Mouse (Mus musculus) embryonic facial prominence, embryonic 15.5 days (tissue): Measurements from ENCODE around the gene Acvr1b. TPM values are rescaled to one million over a fixed set of nuclear protein-coding genes. Genes with fewer than 3 reads are reported as not detected.

ENCODE experiments used
- ATAC-seq: fragments of 200-750 bp; cut with Nextera tagmentation; 2 replicates; pipeline ENCODE4 v1.8.0; 2017; ENCODE audit warnings: low read depth, moderate TSS enrichment; ENCODE audit not compliant: insufficient number of reproducible peaks, low FRiP score, low TSS enrichment
- H3K27ac ChIP-seq: fragments of 300-500 bp; sonication (generic); replicated peaks from 2 replicates; pipeline ENCODE4 v1.5.1; 2015; ENCODE audit warnings: mild to moderate bottlenecking, inconsistent platforms
- H3K27me3 ChIP-seq: fragments of 300-500 bp; sonication (generic); 2 replicates; pipeline ENCODE4 v1.6.1; 2015; ENCODE audit warnings: inconsistent platforms
- H3K36me3 ChIP-seq: fragments of 300-500 bp; sonication (generic); 2 replicates; pipeline ENCODE4 v1.6.1; 2015; ENCODE audit warnings: mild to moderate bottlenecking, inconsistent platforms
- H3K4me1 ChIP-seq: fragments of 300-500 bp; sonication (generic); 2 replicates; pipeline ENCODE4 v1.6.1; 2015; ENCODE audit warnings: inconsistent platforms
- H3K4me2 ChIP-seq: fragments of 300-500 bp; sonication (generic); replicated peaks from 2 replicates; pipeline ENCODE4 v1.6.1; 2015; ENCODE audit warnings: mild to moderate bottlenecking, inconsistent platforms
- H3K4me3 ChIP-seq: fragments of 300-500 bp; sonication (generic); replicated peaks from 2 replicates; pipeline ENCODE4 v1.5.1; 2015; ENCODE audit warnings: mild to moderate bottlenecking, inconsistent platforms
- H3K9ac ChIP-seq: fragments of 300-500 bp; sonication (generic); 2 replicates; pipeline ENCODE4 v1.6.1; 2015; ENCODE audit warnings: inconsistent platforms
- H3K9me3 ChIP-seq: fragments of 300-500 bp; sonication (generic); replicated peaks from 2 replicates; pipeline ENCODE4 v1.6.1; 2016; ENCODE audit warnings: inconsistent platforms
- WGBS: fragments of 180-500 bp; shearing (Covaris S2); methylation state at CpG from one replicate; pipeline ENCODE4 v1.1.7; 2015; 5-methylcytosine and 5-hydroxymethylcytosine counted together
- polyA plus RNA-seq: library from polyadenylated mRNA; unstranded; fragments of >200 nt; fragmentation: Nextera tagmentation; extraction: Ambion mirVana; gene quantifications from 2 replicates; pipeline ENCODE4 v1.2.1, GENCODE M21; 2015

Gene Acvr1b
- polyA plus RNA-seq, 1 experiment from 2014 or later: 11.4 TPM

DNA sequence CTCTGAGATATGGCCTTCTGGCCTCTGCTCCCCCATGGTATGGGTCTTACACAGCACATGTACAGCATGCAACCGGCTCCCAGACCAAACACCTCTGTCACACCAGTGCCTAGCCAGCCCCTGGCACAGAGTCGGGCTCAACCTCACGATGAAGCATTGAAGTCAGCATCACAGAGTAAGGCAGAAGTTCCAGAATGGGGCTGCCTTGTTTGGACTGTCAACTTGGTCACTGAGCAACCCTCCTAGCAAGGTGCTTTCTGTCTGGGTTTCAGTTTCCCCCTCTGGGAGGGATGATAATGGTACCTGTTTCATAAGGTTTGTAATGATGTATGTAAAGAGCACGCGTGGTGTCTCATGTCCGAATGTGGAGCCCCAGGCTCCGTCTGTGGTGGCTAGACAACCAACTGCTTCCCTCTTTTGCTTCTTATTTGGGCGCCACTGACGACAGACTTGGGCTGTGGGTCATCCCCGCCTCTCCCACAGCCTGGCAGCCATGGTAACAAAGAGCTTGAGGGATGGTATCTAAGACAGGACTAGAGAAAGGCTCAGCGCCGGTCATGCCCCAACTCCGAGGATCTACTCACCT, 49.1 kb downstream of the Acvr1b start:
- 0 out of 2 replicates have a peak overlapping the region, but pooled peaks have one; percentile 88 for H3K27ac ChIP-seq
- no peak overlapping the region for H3K4me3 ChIP-seq
- H3K9ac ChIP-seq: no peak overlapping the region
- no peaks in the 10 kb centered on the region for H3K27me3 ChIP-seq
- no peak for ATAC-seq
- H3K36me3 ChIP-seq: no peaks in the 10 kb centered on the region
- WGBS: 51% methylated on average over 13 of the region's 13 CpGs
- no peaks in the 10 kb centered on the region for H3K9me3 ChIP-seq
- peaks cover 77% of the 10 kb centered on the region for H3K4me1 ChIP-seq
- H3K4me2 ChIP-seq: peak overlapping the region; percentile 88; the same call in 1 of the 2 replicates

DNA sequence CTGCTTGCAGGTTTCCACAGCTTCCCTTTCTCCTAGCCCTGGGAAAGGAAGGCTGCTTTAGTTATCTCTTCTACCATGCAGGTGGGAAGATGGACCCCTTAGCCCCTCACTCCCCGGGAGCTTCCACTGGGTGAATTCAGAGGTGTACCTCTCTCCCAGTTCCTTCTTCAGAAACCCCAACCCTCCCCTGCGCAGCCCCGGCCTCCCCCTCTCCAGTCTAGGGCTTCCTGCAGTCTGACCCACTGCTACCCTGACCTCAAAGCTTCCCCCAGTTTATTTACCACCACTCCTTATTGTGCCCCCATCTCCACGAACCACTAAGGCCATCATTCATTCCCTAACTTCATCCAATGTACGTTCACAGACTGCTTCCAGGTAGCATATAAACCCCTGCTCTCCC, 49.7 kb downstream of the Acvr1b start:
- no peak for ATAC-seq
- Histone ChIP-seq H3K4me3 (peak overlapping the region; percentile 88), H3K9me3 (no peaks in the 10 kb centered on the region), H3K4me1 (peaks cover 83% of the 10 kb centered on the region), H3K9ac (0 out of 2 replicates have a peak overlapping the region, but pooled peaks have one; percentile 68), H3K4me2 (peak overlapping the region; percentile 88), H3K27me3 (no peaks in the 10 kb centered on the region), H3K27ac (peak overlapping the region; percentile 88; the same call in 1 of the 2 replicates), H3K36me3 (no peaks in the 10 kb centered on the region)
- WGBS: 8% methylated on average over 5 of the region's 5 CpGs

DNA sequence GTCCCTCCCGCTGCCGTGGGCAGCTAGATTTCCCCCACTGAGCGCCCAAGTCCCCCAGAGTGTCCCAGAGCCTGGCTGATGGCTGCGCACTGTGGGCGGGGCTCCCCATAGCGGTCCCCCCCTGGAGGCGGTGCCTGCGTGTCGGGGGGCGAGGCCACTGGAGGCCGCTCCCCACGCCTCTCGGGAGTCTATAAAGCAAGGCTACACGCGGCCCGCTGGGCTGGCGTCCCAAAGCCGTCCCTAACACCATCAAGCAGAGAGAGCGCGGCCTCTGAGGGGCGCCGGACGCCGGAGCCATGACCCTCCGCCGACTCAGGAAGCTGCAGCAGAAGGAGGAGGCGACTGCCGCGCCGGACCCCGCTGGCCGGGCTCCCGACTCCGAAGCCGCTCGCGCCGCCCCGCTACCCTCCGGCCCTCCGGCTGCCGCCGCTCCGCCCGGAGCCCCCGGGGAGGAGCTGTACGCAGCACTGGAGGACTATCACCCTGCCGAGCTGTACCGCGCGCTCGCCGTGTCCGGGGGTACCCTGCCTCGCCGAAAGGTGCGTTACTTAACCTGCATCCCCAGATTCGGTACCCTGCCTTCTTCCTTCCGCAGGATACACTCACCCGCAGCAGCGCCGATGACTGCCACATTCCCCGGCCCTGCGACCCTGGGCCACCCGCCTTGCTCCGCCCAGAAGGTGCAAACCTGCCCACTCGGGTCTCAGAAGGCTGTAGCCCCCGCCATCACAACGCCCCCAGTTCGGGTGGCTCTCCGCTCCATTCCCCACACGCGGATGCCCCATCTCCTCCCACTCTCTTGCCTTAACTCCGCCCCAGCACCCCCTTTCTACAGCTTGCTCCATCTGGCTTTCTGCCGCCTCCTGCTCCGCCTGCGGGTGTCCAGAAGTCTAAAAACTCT, 50.4 kb downstream of the Acvr1b start, which contains the start of gene Grasp:
Gene Grasp (plus strand): TSS at position 183 of the 901 bp plus-strand sequence.
- WGBS: under 1% methylated on average over 77 of the region's 77 CpGs
- H3K27me3 ChIP-seq: no peaks in the 10 kb centered on the region
- H3K27ac ChIP-seq: peak within 1 kb of the TSS; percentile 88
- ATAC-seq: peak; percentile 85
- no peaks in the 10 kb centered on the region for H3K9me3 ChIP-seq
- H3K4me2 ChIP-seq: peak within 1 kb of the TSS; percentile 88
- peak within 1 kb of the TSS; percentile 88 for H3K4me3 ChIP-seq
- peaks cover 89% of the 10 kb centered on the region for H3K4me1 ChIP-seq
- H3K9ac ChIP-seq: peak within 1 kb of the TSS; percentile 68
- peaks cover 4% of the 10 kb centered on the region for H3K36me3 ChIP-seq

GRCm38 (mm10) chr15:101224977-101225376, 51.1 kb downstream of the Acvr1b start:
- no peak for ATAC-seq
- no peaks in the 10 kb centered on the region for H3K27me3 ChIP-seq
- WGBS: 3% methylated on average over 14 of the region's 14 CpGs

DNA sequence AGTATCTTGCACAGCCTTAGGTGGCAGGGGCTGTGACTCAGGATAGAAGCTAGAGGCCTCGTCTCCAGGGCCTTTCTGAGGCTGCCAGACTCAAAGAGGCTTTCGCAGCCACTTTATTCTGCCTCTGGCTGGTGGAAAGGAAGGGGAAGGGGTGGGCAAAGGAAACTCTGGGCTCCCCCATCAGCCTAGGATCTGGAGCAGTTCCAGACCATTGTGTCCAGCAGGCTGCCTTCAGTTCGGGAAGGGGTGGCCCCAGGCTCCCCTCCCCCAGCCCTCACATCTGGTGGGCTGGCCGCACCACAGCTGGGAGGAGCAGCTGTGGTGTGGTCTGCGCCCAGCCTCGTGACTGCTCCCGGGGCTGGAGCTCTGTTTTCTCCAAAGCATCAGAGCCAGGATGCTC, 54.1 kb downstream of the Acvr1b start:
- Histone ChIP-seq H3K4me1 (peaks cover 75% of the 10 kb centered on the region), H3K36me3 (peaks cover 24% of the 10 kb centered on the region), H3K9me3 (no peaks in the 10 kb centered on the region), H3K27me3 (no peaks in the 10 kb centered on the region), H3K27ac (peak overlapping the region; percentile 87), H3K9ac (no peak overlapping the region), H3K4me2 (peak overlapping the region; percentile 37), H3K4me3 (no peak overlapping the region)
- 12% methylated on average over 7 of the region's 7 CpGs for WGBS
- peak; percentile 73; the same call in 1 of the 2 replicates for ATAC-seq

More at GRCm38 (mm10) chr15:101224977-101225376, 51.1 kb downstream of the Acvr1b start:
- Histone ChIP-seq H3K9me3 (no peaks in the 10 kb centered on the region), H3K4me2 (peak overlapping the region; percentile 88), H3K4me1 (peaks cover 90% of the 10 kb centered on the region), H3K27ac (peak overlapping the region; percentile 88), H3K4me3 (peak overlapping the region; percentile 88), H3K9ac (peak overlapping the region; percentile 68), H3K36me3 (peaks cover 11% of the 10 kb centered on the region)

DNA sequence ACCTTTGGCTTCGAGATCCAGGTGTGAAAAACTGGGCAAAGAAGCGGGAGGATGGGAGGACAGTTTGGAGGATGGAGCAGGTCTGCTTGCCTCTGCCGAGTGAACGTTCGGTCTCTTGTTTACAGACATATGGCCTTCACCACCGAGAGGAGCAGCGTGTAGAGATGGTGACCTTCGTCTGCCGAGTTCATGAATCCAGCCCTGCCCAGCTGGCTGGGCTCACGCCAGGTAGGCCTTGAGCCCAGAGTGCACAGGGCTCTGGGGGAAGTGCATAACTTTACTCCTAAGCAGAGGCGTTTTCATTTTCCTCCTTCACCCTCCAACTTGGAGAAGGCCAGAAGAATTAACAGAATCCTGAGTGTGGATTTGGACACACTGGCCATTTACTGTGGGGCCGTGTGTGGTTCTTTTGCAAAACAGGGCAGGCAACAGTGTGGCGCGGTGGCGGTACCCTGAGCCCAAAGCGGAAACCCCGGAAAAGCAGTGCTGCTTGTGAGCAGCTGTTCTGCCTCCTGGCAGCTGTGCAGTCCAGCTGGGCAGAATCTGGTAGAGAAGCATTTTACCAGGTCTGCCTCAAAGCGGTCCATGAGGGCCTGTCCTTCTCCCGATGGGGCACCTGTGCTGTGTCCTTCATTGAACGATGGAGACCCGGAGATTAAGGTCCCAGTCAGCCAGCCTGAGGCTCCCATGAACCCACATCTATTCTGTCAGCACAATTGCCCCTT, 55.2 kb downstream of the Acvr1b start:
- H3K9ac ChIP-seq: no peak overlapping the region
- peaks cover 24% of the 10 kb centered on the region for H3K36me3 ChIP-seq
- H3K27ac ChIP-seq: peak overlapping the region; percentile 87
- H3K9me3 ChIP-seq: no peaks in the 10 kb centered on the region
- no peak for ATAC-seq
- H3K4me3 ChIP-seq: no peak overlapping the region
- H3K27me3 ChIP-seq: no peaks in the 10 kb centered on the region
- H3K4me1 ChIP-seq: peaks cover 66% of the 10 kb centered on the region
- WGBS: 75% methylated on average over 21 of the region's 21 CpGs
- H3K4me2 ChIP-seq: no peak overlapping the region

DNA sequence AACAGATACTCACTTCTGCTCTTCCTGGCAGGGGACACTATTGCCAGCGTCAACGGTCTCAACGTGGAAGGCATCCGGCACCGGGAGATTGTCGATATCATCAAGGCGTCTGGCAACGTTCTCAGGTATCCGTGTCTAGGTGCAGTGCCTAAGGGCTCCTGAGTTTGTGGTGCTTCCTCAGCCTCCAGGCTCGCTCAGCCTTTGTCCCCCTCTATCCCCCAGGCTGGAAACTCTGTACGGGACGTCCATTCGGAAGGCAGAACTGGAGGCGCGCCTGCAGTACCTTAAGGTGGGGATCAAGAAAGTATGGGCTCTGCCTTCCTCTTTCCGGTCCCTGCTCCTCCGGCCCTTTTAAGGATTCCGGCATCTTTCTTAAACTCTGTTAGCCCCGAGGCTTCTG, 56.6 kb downstream of the Acvr1b start:
- H3K4me1 ChIP-seq: peaks cover 68% of the 10 kb centered on the region
- WGBS: 93% methylated on average over 19 of the region's 19 CpGs

DNA sequence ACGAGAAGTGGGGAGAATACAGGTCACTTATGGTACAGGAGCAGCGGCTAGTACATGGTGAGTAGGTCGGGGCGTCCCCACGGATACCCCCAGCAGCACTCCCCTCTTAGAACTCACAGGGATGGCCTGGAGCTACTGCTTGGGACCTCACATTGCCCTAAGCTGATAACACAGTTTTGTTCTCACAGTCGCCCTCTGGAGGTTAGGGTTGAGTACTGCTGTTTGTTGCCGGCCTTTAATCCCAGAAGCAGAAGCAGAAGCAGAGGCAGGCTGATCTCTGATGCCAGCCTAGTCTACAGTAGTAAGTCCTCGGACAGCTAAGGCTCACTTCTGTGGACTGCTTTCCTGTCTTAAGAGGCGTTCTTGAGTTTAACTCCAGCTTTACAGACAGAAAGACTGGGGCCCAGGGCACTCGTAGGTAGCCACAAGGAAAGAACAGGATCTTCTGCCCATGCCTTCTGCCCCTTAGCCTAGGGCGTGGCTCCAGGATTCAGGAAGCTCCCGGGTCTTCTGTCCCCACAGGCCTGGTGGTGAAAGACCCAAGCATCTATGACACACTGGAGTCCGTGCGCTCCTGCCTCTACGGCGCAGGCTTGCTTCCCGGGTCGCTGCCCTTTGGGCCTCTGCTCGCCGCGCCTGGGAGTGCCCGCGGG, 57.3 kb downstream of the Acvr1b start:
- H3K9me3 ChIP-seq: no peaks in the 10 kb centered on the region
- H3K36me3 ChIP-seq: peaks cover 24% of the 10 kb centered on the region
- H3K4me3 ChIP-seq: no peak overlapping the region
- no peak for ATAC-seq
- peak overlapping the region; percentile 58; the same call in 1 of the 2 replicates for H3K27ac ChIP-seq
- H3K4me1 ChIP-seq: peaks cover 69% of the 10 kb centered on the region
- no peak overlapping the region for H3K4me2 ChIP-seq
- 81% methylated on average over 23 of the region's 23 CpGs for WGBS
- H3K9ac ChIP-seq: no peak overlapping the region
- no peaks in the 10 kb centered on the region for H3K27me3 ChIP-seq

More for the DNA sequence above, 56.6 kb downstream of the Acvr1b start:
- Histone ChIP-seq H3K4me2 (no peak overlapping the region), H3K9ac (no peak overlapping the region), H3K36me3 (peaks cover 24% of the 10 kb centered on the region), H3K27me3 (no peaks in the 10 kb centered on the region), H3K4me3 (no peak overlapping the region), H3K9me3 (no peaks in the 10 kb centered on the region), H3K27ac (no peak overlapping the region)
- ATAC-seq: no peak

- H3K27ac ChIP-seq: peak overlapping the region; percentile 58; the same call in 1 of the 2 replicates
- H3K27me3 ChIP-seq: no peaks in the 10 kb centered on the region
- WGBS: 55% methylated on average over 56 of the region's 56 CpGs
- peaks cover 66% of the 10 kb centered on the region for H3K4me1 ChIP-seq
- H3K36me3 ChIP-seq: peaks cover 24% of the 10 kb centered on the region
- H3K9ac ChIP-seq: no peak overlapping the region
- H3K4me3 ChIP-seq: no peak overlapping the region
- no peak overlapping the region for H3K4me2 ChIP-seq
- no peaks in the 10 kb centered on the region for H3K9me3 ChIP-seq
- no peak for ATAC-seq
Observed at GRCm38 (mm10) chr15:101231648-101232180, 57.8 kb downstream of the Acvr1b start.

- 43% methylated on average over 4 of the region's 4 CpGs for WGBS
- no peak for ATAC-seq
Observed at GRCm38 (mm10) chr15:101232607-101233006, 58.7 kb downstream of the Acvr1b start.

More at GRCm38 (mm10) chr15:101232607-101233006, 58.7 kb downstream of the Acvr1b start:
- H3K36me3 ChIP-seq: peaks cover 24% of the 10 kb centered on the region
- H3K9me3 ChIP-seq: no peaks in the 10 kb centered on the region
- no peak overlapping the region for H3K9ac ChIP-seq
- H3K4me2 ChIP-seq: no peak overlapping the region
- no peaks in the 10 kb centered on the region for H3K27me3 ChIP-seq
- peaks cover 57% of the 10 kb centered on the region for H3K4me1 ChIP-seq
- H3K27ac ChIP-seq: peak overlapping the region; percentile 58
- H3K4me3 ChIP-seq: no peak overlapping the region
